Mouse (Mus musculus) midbrain, embryonic 14.5 days (tissue): ENCODE measurements at regions not wholly inside any gene's neighbourhood (a gene's known extent, or its start where the extent isn't known, plus 50 kb on each side); places are given as distances from the start of the nearest gene placed in this dataset.
A peak's percentile ranks its signal among the peaks of the same experiment; 100 is the strongest.

Experiments used
- ATAC-seq: fragments of 200-750 bp; cut with Nextera tagmentation; 2 replicates; pipeline ENCODE4 v1.8.0; 2017; ENCODE audit warnings: moderate number of reproducible peaks, moderate library complexity; ENCODE audit not compliant: low FRiP score, low TSS enrichment
- DNase-seq: peaks from one replicate; pipeline ENCODE4 v3.0.0-alpha.2; 2015
- H3K27ac ChIP-seq: fragments of 300-500 bp; sonication (generic); replicated peaks from 2 replicates; pipeline ENCODE4 v1.5.1; 2014; ENCODE audit warnings: mild to moderate bottlenecking, low read depth, low read length, moderate library complexity
- H3K27me3 ChIP-seq: fragments of 300-500 bp; sonication (generic); 2 replicates; pipeline ENCODE4 v1.6.1; 2014; ENCODE audit warnings: low read length, control low read depth, mixed read lengths; ENCODE audit not compliant: control insufficient read depth, insufficient read depth
- H3K36me3 ChIP-seq: fragments of 300-500 bp; sonication (generic); 2 replicates; pipeline ENCODE4 v1.6.1; 2014; ENCODE audit warnings: low read length, control low read depth; ENCODE audit not compliant: control insufficient read depth, insufficient read depth
- H3K4me1 ChIP-seq: fragments of 300-500 bp; sonication (generic); 2 replicates; pipeline ENCODE4 v1.6.1; 2014; ENCODE audit warnings: mild to moderate bottlenecking, antibody characterized with exemption, low read length, control low read depth; ENCODE audit not compliant: control insufficient read depth, insufficient read depth
- H3K4me2 ChIP-seq: fragments of 300-500 bp; sonication (generic); 2 replicates; pipeline ENCODE4 v1.6.1; 2014; ENCODE audit warnings: mild to moderate bottlenecking, low read length, moderate library complexity
- H3K4me3 ChIP-seq: fragments of 300-500 bp; sonication (generic); replicated peaks from 2 replicates; pipeline ENCODE4 v1.5.1; 2014; ENCODE audit warnings: low read depth, low read length
- H3K9ac ChIP-seq: fragments of 300-500 bp; sonication (generic); replicated peaks from 2 replicates; pipeline ENCODE4 v1.6.1; 2014; ENCODE audit warnings: mild to moderate bottlenecking, low read length, moderate library complexity
- H3K9me3 ChIP-seq: fragments of 300-500 bp; sonication (generic); 2 replicates; pipeline ENCODE4 v1.6.1; 2016; ENCODE audit warnings: low read length, control low read depth, mixed read lengths; ENCODE audit not compliant: control insufficient read depth
- WGBS: fragments of 180-500 bp; shearing (Covaris S2); extraction: QIAGEN DNeasy Blood & Tissue Kit; methylation state at CpG from one replicate; pipeline ENCODE4 v1.1.7; 2014; 5-methylcytosine and 5-hydroxymethylcytosine counted together

- Histone ChIP-seq H3K4me2 (no peak overlapping the region), H3K9ac (no peak overlapping the region), H3K27ac (no peak overlapping the region), H3K9me3 (no peaks in the 10 kb centered on the region), H3K4me3 (no peak overlapping the region), H3K36me3 (no peaks in the 10 kb centered on the region), H3K27me3 (no peaks in the 10 kb centered on the region), H3K4me1 (peaks cover 14% of the 10 kb centered on the region)
- DNase-seq (no peak), ATAC-seq (no peak)
- WGBS, result 37% methylated on average over 8 of the region's 8 CpGs
Measured at GRCm38 (mm10) chr7:135792918-135793317, 76.8 kb upstream of the Mki67 start.

GRCm38 (mm10) chr7:135794238-135794637 is 78.1 kb upstream of the Mki67 start:
- WGBS, result 27% methylated on average over 7 of the region's 7 CpGs
- peaks cover 18% of the 10 kb centered on the region for H3K4me1 ChIP-seq
- ATAC-seq (no peak), DNase-seq (no peak)
- H3K27me3 ChIP-seq, result no peaks in the 10 kb centered on the region
- no peak overlapping the region for H3K9ac ChIP-seq
- H3K9me3 ChIP-seq, result no peaks in the 10 kb centered on the region
- 0 out of 2 replicates have a peak overlapping the region, but pooled peaks have one; percentile 37 for H3K27ac ChIP-seq
- no peaks in the 10 kb centered on the region for H3K36me3 ChIP-seq
- H3K4me2 ChIP-seq, result no peak overlapping the region
- no peak overlapping the region for H3K4me3 ChIP-seq

GRCm38 (mm10) chr7:135794679-135795078 is 78.5 kb upstream of the Mki67 start:
- H3K36me3 ChIP-seq, result no peaks in the 10 kb centered on the region
- peaks cover 18% of the 10 kb centered on the region for H3K4me1 ChIP-seq
- no peak for ATAC-seq
- H3K4me2 ChIP-seq, result no peak overlapping the region
- H3K4me3 ChIP-seq, result no peak overlapping the region
- no peak overlapping the region for H3K9ac ChIP-seq
- DNase-seq, result no peak
- no peaks in the 10 kb centered on the region for H3K9me3 ChIP-seq
- no peak overlapping the region for H3K27ac ChIP-seq
- WGBS, result 40% methylated on average over 2 of the region's 2 CpGs
- no peaks in the 10 kb centered on the region for H3K27me3 ChIP-seq

GRCm38 (mm10) chr7:135798441-135798840 is 82.3 kb upstream of the Mki67 start:
- Histone ChIP-seq H3K4me2 (no peak overlapping the region), H3K36me3 (no peaks in the 10 kb centered on the region), H3K27me3 (no peaks in the 10 kb centered on the region), H3K27ac (no peak overlapping the region), H3K9me3 (no peaks in the 10 kb centered on the region), H3K4me1 (peaks cover 18% of the 10 kb centered on the region), H3K9ac (no peak overlapping the region), H3K4me3 (no peak overlapping the region)
- DNase-seq (no peak), ATAC-seq (no peak)
- WGBS, result 34% methylated on average over 2 of the region's 2 CpGs

- Histone ChIP-seq H3K36me3 (no peaks in the 10 kb centered on the region), H3K9me3 (no peaks in the 10 kb centered on the region), H3K9ac (no peak overlapping the region), H3K4me1 (0 out of 2 replicates have a peak, but pooled peaks cover 4% of the 10 kb centered on the region), H3K27me3 (no peaks in the 10 kb centered on the region), H3K4me2 (no peak overlapping the region), H3K4me3 (no peak overlapping the region), H3K27ac (no peak overlapping the region)
- WGBS, result 91% methylated on average over 15 of the region's 15 CpGs
- peak; percentile 33 for DNase-seq
- ATAC-seq, result no peak
Measured at GRCm38 (mm10) chr7:135802598-135803121, 86.5 kb upstream of the Mki67 start.

- H3K27me3 ChIP-seq, result no peaks in the 10 kb centered on the region
- no peaks in the 10 kb centered on the region for H3K4me1 ChIP-seq
- H3K4me2 ChIP-seq, result no peak overlapping the region
- no peak for ATAC-seq
- DNase-seq, result no peak
- H3K27ac ChIP-seq, result no peak overlapping the region
- WGBS, result 64% methylated on average over 7 of the region's 7 CpGs
- no peaks in the 10 kb centered on the region for H3K36me3 ChIP-seq
- no peaks in the 10 kb centered on the region for H3K9me3 ChIP-seq
- no peak overlapping the region for H3K4me3 ChIP-seq
- no peak overlapping the region for H3K9ac ChIP-seq
Measured at GRCm38 (mm10) chr7:135804730-135805129, 88.6 kb upstream of the Mki67 start.

- 88% methylated on average over 8 of the region's 8 CpGs for WGBS
- Histone ChIP-seq H3K36me3 (no peaks in the 10 kb centered on the region), H3K4me3 (no peak overlapping the region), H3K4me2 (no peak overlapping the region), H3K9me3 (no peaks in the 10 kb centered on the region), H3K27ac (no peak overlapping the region), H3K27me3 (no peaks in the 10 kb centered on the region), H3K9ac (no peak overlapping the region), H3K4me1 (peaks cover 2% of the 10 kb centered on the region; the same call in 1 of the 2 replicates)
- no peak for ATAC-seq
- no peak for DNase-seq
Measured at GRCm38 (mm10) chr7:135806139-135806538, 90.0 kb upstream of the Mki67 start.

- Histone ChIP-seq H3K36me3 (no peaks in the 10 kb centered on the region), H3K9ac (no peak overlapping the region), H3K4me2 (no peak overlapping the region), H3K27me3 (no peaks in the 10 kb centered on the region), H3K4me1 (peaks cover 4% of the 10 kb centered on the region; the same call in 1 of the 2 replicates), H3K27ac (no peak overlapping the region), H3K9me3 (no peaks in the 10 kb centered on the region), H3K4me3 (no peak overlapping the region)
- DNase-seq (no peak), ATAC-seq (no peak)
- 94% methylated on average over 7 of the region's 7 CpGs for WGBS
Measured at GRCm38 (mm10) chr7:135806673-135807072, 90.5 kb upstream of the Mki67 start.

GRCm38 (mm10) chr7:135809167-135809566 is 93.0 kb upstream of the Mki67 start:
- Histone ChIP-seq H3K9me3 (no peaks in the 10 kb centered on the region), H3K9ac (no peak overlapping the region), H3K36me3 (no peaks in the 10 kb centered on the region), H3K27ac (no peak overlapping the region), H3K4me1 (peaks cover 4% of the 10 kb centered on the region; the same call in 1 of the 2 replicates), H3K4me3 (no peak overlapping the region), H3K4me2 (no peak overlapping the region), H3K27me3 (no peaks in the 10 kb centered on the region)
- 87% methylated on average over 10 of the region's 10 CpGs for WGBS
- ATAC-seq (no peak), DNase-seq (no peak)
